Mouse (Mus musculus) cerebellum, adult (tissue): ENCODE measurements around the gene Pik3r5.

ENCODE experiments used
- ATAC-seq: cut with Nextera tagmentation; 2 replicates; pipeline ENCODE4 v1.9.2; 2017; ENCODE audit warnings: mild to moderate bottlenecking, moderate library complexity, mixed read lengths; ENCODE audit not compliant: insufficient number of reproducible peaks, low FRiP score, low TSS enrichment

The Pik3r5 gene

DNA sequence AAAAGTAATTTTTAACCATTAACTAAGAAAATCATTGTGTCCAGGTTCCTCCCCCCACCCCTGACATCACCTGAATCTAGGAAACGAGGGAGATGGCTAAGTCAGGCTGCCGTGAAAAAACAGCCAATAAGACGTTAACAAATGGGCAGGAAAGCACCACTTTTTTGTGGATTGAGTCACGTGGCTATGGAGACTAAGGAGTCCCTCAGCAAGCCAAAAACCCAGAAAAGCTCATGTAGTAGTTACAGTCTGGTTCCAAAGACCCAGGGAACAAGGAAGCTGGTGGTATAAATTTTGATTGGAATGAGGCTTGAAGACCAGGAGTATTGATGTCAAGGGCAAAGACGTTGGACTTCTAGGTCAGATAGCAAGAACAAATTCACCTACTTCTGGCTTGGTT lies 76.7 kb downstream of the Pik3r5 start:
- no peak for ATAC-seq

DNA sequence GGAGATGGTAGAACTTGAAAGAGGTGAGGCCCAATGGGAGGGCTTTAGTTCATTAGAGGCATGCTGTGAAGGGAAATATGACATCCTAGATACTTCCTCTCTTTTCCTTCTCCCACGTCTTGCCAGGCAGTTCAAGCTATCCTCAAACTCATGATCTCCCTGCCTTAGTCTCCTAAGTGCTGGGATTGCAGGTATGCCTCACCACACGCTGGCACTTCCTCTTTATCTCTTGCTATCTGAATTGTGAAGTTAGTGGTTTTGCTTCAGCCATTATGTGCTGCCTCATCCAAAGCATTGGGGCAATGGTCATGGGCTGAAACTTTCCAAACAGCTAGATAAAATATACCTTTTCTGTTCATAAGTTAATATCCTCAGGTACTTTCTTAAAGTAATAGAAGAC lies 77.3 kb downstream of the Pik3r5 start:
- ATAC-seq: no peak

DNA sequence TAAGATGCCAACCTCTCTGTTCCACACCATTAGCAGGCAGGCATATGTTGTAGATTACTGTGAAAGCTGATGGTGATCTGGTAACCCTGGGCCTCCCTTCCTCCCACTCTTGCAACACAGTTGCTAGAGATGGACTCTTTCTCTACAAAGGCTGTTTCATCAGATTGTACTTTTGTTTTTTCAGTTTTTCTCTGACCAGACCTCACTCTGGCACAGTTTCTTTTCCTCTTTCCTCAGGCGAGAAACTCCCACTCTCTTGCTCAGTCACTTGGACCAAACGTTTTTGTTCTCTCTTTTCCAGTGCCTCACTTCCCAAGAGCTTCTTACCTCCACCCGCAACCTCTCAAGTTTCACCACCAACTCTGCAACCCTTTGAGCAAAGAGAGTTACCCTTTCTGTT lies 82.0 kb downstream of the Pik3r5 start:
- ATAC-seq: no peak

DNA sequence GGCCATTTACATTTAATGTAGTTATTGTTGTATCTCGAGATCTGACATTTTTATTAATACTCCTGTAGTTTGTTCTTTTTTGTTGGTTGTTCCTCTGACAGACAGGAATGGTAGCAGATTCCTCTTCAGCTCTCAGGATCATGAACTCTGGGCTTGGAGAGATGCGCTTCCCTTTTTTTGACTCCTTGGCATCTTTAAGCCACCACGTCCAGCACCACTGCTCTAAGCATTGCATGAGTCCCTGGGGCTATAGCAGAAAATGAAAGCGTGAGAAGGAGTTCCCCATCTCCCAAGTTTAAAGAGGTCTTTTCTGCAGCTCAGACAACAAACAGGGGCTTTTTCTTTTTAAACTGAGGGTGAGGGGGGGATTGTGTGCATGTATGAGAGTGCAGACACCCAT lies 87.4 kb downstream of the Pik3r5 start:
- no peak for ATAC-seq

DNA sequence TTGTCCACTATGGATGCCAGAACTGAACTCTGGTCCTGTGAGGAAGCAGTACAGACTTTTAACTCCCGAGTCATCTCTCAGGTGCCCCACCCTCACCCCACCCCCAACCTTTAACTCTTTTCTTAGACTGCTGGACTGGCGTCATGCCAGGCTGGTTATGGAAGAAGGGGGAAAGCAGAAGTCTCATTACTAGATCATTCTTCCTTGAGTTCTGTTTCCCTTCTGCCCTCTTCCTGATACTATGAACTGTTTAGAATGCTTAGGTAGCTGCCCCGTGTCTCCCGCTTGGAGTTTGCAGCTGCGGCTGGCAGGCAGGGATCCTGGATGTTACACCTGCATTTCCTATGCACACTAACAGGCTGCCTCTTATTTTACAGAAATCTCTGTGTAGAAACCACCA lies 87.9 kb downstream of the Pik3r5 start:
- ATAC-seq: no peak

DNA sequence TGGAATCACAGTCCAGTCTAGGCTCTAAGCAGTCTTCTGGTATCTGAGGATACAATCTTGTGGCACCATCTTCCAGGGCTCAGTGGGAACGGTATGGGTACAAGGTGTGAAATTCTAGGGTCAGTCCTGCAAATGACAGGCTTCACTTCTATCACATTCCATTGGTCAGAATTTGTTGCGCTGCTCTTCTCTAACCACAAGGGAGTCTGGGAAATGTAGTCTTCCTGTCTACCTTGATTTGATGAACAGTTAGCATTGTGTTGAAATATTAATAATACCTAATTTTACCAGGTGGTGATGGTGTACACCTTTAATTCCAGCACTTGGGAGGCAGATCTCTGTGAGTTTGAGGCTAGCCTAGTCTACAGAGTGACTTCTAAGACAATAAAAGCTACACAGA lies 88.5 kb downstream of the Pik3r5 start:
- no peak for ATAC-seq

DNA sequence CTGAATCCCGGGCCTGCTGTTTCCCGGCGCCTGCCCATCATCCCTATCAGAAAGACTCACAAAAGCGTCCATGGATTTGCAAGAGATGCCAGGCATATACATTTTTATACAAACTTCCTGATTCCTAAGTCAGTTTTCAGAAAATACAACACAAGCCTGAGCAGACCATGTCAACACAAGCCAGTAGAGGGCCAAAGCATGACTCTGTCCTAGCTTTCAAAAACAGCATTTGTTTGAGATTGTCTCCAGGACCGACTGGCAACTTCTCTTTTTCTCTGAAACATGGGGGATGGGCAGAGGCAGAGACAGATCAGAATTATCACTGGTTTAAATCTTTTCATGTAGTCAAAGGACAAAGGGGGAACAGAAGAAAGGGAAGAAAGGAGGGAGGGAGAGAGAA lies 89.4 kb downstream of the Pik3r5 start:
- no peak for ATAC-seq

DNA sequence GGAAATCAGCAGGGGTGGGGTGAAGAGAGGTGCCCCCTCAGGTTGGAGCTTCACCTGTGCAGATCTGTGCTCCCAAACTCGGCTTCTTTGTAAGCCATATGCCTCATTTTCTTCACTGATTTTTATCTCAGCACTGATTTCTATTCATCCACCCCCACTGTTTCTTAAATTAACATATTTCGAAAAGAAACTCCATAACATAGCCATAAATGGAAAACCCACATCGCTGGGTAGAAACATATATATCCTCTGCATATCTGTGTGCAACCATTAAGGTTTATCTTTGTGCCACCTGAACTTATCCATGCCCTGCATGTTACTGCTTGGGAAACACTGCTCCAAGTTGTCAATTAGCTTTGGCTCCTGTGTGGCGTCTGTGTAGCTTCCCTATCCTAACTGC lies 94.5 kb downstream of the Pik3r5 start:
- ATAC-seq: no peak

DNA sequence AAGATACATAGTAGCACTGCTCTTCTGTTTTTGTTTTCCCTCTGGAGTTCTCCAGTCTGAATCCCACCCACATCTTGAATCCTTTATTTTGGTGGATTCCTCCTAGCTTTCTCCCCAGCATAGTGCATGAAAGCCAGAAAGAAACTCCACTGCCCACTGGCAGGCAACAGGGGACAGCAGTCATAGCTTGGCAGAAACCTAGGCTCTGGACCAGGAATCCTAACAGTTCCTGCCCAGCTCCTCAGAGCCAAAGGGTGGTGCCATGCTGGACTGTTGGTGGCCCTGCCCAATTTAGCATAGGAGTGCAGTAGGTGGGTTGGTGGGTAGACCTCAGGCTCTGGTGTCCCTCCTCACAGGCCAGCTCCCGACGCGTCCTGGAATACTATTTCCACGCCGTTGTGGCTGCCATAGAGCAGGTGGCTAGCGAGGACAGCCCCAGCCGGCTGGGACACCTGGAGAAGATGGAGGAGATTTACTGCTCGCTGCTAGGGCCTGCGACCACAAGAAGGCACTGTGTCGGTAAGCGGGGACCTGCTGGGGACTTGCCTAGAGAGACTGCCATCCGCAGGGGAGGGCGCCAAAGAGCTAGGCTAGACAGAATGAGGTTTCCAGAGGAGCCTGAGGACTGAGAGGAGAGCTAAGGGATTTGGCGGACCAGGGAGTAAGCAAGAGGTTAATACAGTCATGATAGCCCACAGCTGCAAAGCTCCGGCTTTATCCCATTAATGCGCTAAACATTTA lies 99.3 kb downstream of the Pik3r5 start:
- peak; percentile 83 for ATAC-seq

DNA sequence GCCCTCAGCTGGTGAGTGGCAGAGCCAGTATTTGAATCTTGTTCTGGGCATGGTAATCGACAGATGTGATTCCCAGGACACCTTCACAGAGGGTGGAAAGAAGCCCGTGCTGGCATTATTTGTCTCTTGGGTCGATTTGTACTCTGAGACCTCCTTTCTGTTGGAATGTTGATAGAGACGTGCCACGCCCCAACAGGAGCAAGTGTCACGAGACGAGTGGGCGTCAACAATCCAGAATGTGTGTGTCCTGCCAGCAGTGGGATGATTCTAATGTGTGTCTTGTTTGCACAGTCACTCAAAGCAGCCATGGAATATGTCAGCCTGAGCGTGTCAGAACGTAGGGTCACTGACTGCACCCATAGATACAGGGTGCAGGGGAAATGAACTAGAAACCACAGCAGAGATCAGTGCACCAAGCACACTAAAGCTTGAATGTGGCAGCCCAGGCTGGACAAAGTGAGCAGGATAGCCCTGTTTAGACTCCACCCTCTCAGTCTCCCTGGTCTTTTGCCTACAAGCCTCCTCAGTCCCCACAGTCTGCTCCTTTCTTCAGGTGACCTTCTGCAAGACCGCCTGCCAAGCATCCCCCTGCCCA lies 100.1 kb downstream of the Pik3r5 start:
- ATAC-seq: no peak

DNA sequence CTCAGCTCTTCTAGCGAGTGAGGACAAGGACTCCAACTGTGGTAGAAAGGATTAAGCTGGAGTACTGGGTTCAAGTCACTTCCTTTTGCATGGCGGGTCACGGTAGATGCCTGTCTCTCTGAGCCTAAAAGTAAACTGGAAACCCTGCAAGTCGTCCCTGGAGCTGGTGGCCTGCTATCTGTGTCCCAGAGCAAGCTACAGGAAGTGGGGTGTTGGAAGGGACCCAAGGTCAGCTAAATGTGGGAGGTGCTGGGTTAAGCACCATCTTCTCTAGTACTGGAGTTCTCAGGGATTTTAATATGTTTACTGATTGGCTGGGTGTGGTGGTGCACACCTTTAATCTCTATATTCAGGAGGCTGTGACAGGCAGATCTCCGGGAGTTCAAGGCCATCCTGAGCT lies 100.9 kb downstream of the Pik3r5 start:
- no peak for ATAC-seq

DNA sequence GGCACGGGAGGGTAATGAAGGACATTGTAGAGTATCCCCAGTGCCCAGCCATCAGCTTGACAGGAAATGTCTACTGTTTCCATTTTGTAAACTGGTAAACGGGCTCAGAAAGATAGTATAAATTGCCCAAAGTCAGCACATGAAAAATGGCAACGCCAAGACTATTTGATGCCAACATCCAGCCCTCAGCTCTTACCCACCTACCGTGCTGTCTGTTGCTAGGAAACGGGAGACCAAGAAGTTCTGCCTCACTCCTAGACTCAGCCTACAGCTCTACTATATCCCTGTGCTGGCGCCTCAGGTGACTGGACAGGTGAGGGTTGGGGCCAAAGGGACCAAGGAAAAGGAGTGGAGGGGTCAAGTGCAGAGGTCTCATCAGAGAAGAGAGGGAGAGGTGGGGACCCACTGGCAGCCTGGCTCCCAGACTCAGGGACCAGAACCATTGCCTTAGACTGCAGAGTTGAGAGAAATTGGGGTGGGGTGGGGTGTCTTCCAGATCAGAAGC lies 102.1 kb downstream of the Pik3r5 start:
- ATAC-seq: no peak

DNA sequence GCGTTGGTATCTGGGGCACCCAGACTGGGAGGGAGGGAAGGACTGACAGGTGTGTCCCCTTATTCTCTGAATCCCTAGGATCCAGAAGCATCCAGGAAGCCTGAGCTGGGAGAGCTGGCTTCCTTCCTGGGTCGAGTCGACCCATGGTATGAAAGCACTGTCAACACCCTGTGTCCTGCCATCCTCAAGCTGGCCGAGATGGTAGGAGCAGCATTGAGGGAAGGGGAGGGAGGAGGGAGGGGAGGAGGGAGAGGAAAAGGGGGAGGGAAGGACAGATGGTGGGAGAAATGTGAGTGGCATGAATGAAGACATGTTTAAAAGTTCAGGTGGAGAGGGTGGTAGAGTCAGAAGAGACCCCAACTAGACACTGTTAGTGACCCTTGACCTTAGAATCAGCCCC lies 104.1 kb downstream of the Pik3r5 start:
- no peak for ATAC-seq

DNA sequence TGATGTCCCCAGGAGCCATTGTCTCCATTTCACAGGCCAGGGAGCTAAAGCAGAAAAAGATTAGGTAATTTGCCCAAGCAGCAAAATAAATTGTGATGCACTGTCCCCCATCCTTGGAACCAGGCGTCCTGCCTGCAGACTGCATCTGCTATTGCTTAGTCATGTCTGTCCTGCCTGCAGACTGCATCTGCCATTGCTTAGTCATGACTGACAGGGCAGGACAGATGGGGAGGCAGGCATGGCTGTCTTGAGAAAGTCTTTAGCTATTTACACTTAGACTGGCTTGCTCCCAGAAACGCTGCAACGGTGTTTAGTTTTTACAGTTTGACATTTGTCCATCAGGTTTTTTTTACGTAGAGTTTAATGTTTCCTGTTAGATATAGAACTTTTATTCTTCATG lies 104.5 kb downstream of the Pik3r5 start:
- no peak for ATAC-seq

DNA sequence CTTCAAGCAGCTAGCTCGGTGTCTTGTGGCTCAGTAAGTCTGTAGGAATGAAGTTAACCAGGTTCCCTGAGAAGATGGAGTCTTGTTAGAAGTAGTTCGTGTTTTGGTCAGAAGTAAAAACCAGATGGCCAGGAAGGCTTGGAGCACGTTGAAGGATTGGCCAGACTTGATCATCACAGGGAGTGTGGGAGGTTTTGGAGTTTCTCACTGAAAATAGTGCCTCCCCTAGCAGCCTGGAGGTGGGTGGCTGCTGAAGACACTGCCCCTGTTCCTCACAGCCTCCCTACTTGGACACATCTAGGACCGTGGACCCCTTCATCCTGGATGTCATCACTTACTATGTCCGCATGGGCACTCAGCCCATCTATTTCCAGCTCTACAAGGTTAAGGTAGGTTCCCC lies 107.7 kb downstream of the Pik3r5 start:
- no peak for ATAC-seq

DNA sequence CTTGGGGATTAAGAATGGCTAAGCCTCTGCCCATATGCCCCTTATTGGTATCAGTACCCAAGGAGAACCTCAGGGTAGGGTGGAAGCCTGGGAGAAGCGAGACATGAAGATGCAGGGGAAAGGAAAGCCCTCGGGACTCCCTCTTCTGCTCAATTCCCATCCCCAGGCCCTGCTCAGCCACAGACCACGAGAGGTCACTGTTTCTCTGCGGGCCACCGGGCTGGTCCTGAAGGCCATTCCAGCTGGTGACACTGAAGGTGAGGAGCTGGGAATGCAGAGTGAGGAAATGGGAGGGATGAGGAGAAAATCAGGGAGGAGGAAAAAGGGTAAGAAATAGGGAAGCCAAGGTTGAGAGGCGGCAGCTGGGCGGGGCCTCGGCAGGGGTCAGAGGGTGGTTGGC lies 112.6 kb downstream of the Pik3r5 start:
- ATAC-seq: no peak

DNA sequence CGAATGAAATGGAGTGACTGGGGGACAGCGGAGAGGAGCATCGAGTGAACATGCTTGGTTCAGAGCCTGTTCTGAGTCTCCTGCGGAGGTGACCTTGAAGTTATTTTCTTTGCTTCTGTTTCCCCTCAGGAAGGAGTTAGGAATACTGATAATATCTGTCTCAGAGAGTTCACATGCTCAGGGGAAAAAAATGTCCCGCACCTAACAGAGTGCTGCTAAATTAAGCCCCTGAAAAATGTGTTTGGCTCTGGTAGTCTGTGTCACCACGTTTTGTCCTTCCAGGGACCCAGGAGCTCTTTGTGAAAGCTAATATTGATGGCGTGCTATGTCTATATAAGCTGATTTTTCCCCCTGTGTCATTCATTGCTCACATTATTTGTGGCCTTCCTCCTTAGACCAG lies 113.3 kb downstream of the Pik3r5 start:
- ATAC-seq: no peak

DNA sequence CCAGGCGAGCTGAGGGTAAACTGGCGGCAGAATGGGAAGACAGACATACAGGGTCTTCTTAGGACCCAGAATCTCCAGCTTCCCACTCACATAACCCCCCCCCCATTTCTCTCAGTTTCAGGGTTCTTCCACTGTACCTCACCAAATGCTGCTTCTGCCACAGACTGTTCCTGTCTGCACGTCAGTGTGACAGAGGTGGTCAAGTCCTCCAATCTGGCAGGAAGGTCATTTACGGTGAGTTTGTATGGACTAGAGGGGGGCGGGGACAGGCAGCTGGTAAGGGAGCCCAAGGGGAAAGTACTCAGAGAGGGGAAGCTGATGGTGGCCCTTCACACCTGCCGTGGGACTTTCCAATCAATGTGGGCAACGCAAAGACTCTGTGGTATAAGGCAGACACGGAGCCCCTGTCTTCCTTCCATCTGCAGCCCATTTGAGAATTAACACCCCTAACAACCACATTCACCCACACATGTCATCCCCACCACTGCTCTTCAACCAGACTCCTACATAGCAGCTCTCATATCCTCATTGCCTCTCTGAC lies 113.8 kb downstream of the Pik3r5 start:
- no peak for ATAC-seq
